Mouse (Mus musculus): ENCODE data around the gene Hck. TPM values are rescaled to one million over a fixed set of nuclear protein-coding genes. Genes with fewer than 3 reads are reported as not detected.

The Hck gene
- polyA plus RNA-seq, 1 experiment from 2014 or later: 2.7 TPM

GRCm38 (mm10) chr2:153199114-153199513 lies 90.8 kb downstream of the Hck start:
- Histone ChIP-seq H3K36me3 (peaks cover 90% of the 10 kb centered on the region), H3K27me3 (ENCODE audit: insufficient read depth, poor library complexity, severe bottlenecking) (no peaks in the 10 kb centered on the region), H3K4me1 (replicated peaks) (peaks cover 5% of the 10 kb centered on the region), H3K9me3 (no peaks in the 10 kb centered on the region), H3K4me3 (no peak overlapping the region), H3K27ac (no peak overlapping the region)
- 90% methylated on average over 2 of the region's 2 CpGs for WGBS
- no peak for DNase-seq (ENCODE audit: low spot score)

Other genes with a start within 250 kb of the Hck start
- gene Mylk2, start 197.1 kb upstream of the Hck start, polyA plus RNA-seq (2016; fragmentation: Nextera tagmentation; extraction: Ambion mirVana): 0.05 and 0.14 TPM in 2 replicates
- gene Foxs1, start 175.3 kb upstream of the Hck start, polyA plus RNA-seq (2016; fragmentation: Nextera tagmentation; extraction: Ambion mirVana): 0.56 and 1.0 TPM in 2 replicates
- gene Dusp15, start 156.8 kb upstream of the Hck start, polyA plus RNA-seq (2016; fragmentation: Nextera tagmentation; extraction: Ambion mirVana): 1.1 and 1.4 TPM in 2 replicates
- 1.6 and 1.9 TPM in 2 replicates for gene Ttll9, start 146.0 kb upstream of the Hck start, polyA plus RNA-seq (2016; fragmentation: Nextera tagmentation; extraction: Ambion mirVana)
- 110 and 120 TPM in 2 replicates for gene Pdrg1, start 93.0 kb upstream of the Hck start, polyA plus RNA-seq (2016; fragmentation: Nextera tagmentation; extraction: Ambion mirVana)
- gene Xkr7, start 76.6 kb upstream of the Hck start, polyA plus RNA-seq (2016; fragmentation: Nextera tagmentation; extraction: Ambion mirVana): 0.73 and 1.1 TPM in 2 replicates
- gene Ccm2l, start 42.5 kb upstream of the Hck start, polyA plus RNA-seq (2016; fragmentation: Nextera tagmentation; extraction: Ambion mirVana): 1.3 and 1.8 TPM in 2 replicates
- gene Tm9sf4, start 52.8 kb downstream of the Hck start, polyA plus RNA-seq (2016; fragmentation: Nextera tagmentation; extraction: Ambion mirVana): 74.5 and 80.5 TPM in 2 replicates
- 7.8 and 9.7 TPM in 2 replicates for gene Tspyl3, start 117.0 kb downstream of the Hck start, polyA plus RNA-seq (2016; fragmentation: Nextera tagmentation; extraction: Ambion mirVana)
- 22.5 and 25.9 TPM in 2 replicates for gene Plagl2, start 133.0 kb downstream of the Hck start, polyA plus RNA-seq (2016; fragmentation: Nextera tagmentation; extraction: Ambion mirVana)
- gene Pofut1, start 133.1 kb downstream of the Hck start, polyA plus RNA-seq (2016; fragmentation: Nextera tagmentation; extraction: Ambion mirVana): 5.3 and 5.5 TPM in 2 replicates
- gene Kif3b, start 182.9 kb downstream of the Hck start, polyA plus RNA-seq (2016; fragmentation: Nextera tagmentation; extraction: Ambion mirVana): 7.3 and 9.3 TPM in 2 replicates
- 11.7 and 13.4 TPM in 2 replicates for gene Asxl1, start 237.4 kb downstream of the Hck start, polyA plus RNA-seq (2016; fragmentation: Nextera tagmentation; extraction: Ambion mirVana)